Mouse (Mus musculus) stomach, postnatal 0 days (tissue): ENCODE data around the gene Dppa5a. TPM values are rescaled to one million over a fixed set of nuclear protein-coding genes. Genes with fewer than 3 reads are reported as not detected.

Experiments
- ATAC-seq: fragments of 200-750 bp; cut with Nextera tagmentation; 2 replicates; pipeline ENCODE4 v1.8.0; 2017; ENCODE audit not compliant: low FRiP score, low TSS enrichment
- DNase-seq: peaks from one replicate; pipeline ENCODE4 v3.0.0-alpha.2; 2016; ENCODE audit warnings: low spot score
- H3K27ac ChIP-seq: fragments of 300-500 bp; sonication (generic); replicated peaks from 2 replicates; pipeline ENCODE4 v1.5.1; 2014; ENCODE audit warnings: mild to moderate bottlenecking, control low read depth
- H3K27me3 ChIP-seq: fragments of 300-500 bp; sonication (generic); 2 replicates; pipeline ENCODE4 v1.6.1; 2014; ENCODE audit warnings: low read length; ENCODE audit not compliant: control insufficient read depth, insufficient read depth
- H3K36me3 ChIP-seq: fragments of 300-500 bp; sonication (generic); 2 replicates; pipeline ENCODE4 v1.6.1; 2014; ENCODE audit warnings: low read length, mixed read lengths; ENCODE audit not compliant: control insufficient read depth, insufficient read depth
- H3K4me1 ChIP-seq: fragments of 300-500 bp; sonication (generic); replicated peaks from 2 replicates; pipeline ENCODE4 v1.6.1; 2014; ENCODE audit warnings: antibody characterized with exemption; ENCODE audit not compliant: control insufficient read depth, insufficient read depth
- H3K4me2 ChIP-seq: fragments of 300-500 bp; sonication (generic); replicated peaks from 2 replicates; pipeline ENCODE4 v1.6.1; 2014; ENCODE audit warnings: low read depth, mild to moderate bottlenecking, control low read depth, moderate library complexity
- H3K4me3 ChIP-seq: fragments of 300-500 bp; sonication (generic); 2 replicates; pipeline ENCODE4 v1.5.1; 2014; ENCODE audit warnings: low read depth, low read length, control low read depth
- H3K9ac ChIP-seq: fragments of 300-500 bp; sonication (generic); 2 replicates; pipeline ENCODE4 v1.6.1; 2014; ENCODE audit warnings: mild to moderate bottlenecking, low read length, control low read depth, mixed read lengths
- H3K9me3 ChIP-seq: fragments of 300-500 bp; sonication (generic); 2 replicates; pipeline ENCODE4 v1.6.1; 2016; ENCODE audit warnings: low read length; ENCODE audit not compliant: control insufficient read depth
- CTCF ChIP-seq: IDR thresholded peaks from 2 replicates; pipeline ENCODE4 v1.5.1; 2016; ENCODE audit warnings: antibody characterized with exemption, low read depth, mild to moderate bottlenecking, moderate library complexity
- EP300 ChIP-seq: optimal IDR thresholded peaks from 2 replicates; pipeline ENCODE3; 2016; ENCODE audit warnings: antibody characterized with exemption
- WGBS: fragments of 180-500 bp; shearing (Covaris S2); extraction: QIAGEN DNeasy Blood & Tissue Kit; methylation state at CpG from one replicate; pipeline ENCODE4 v1.1.7; 2014; 5-methylcytosine and 5-hydroxymethylcytosine counted together
- polyA plus RNA-seq: library from polyadenylated mRNA; unstranded; fragments of >200 nt; fragmentation: Nextera tagmentation; extraction: Ambion mirVana; gene quantifications from 2 replicates; pipeline ENCODE4 v1.2.1, GENCODE M21; 2015

The Dppa5a gene
- polyA plus RNA-seq, 1 experiment from 2014 or later: 1.2 TPM

DNA sequence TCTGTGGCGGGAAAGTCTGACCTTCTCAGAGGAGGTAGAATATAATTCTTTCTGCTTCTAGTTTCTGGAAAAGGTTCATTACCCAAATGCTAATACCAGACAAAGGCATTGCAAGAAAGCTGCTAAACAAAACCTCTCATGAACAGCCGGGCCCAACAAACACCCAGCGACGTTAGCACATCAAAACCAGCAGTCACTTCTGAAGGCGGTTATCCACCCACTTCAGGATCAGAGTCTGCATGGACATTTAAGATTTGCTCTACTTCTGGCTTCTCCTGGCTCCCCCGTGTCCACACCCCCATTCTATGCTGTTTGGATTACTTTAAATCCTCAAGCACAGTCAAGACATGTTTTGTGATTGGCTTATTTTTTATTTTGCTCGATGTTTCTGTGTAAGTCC is 26.6 kb upstream of the Dppa5a start:
- Histone ChIP-seq H3K4me3 (no peak overlapping the region), H3K4me1 (0 out of 2 replicates have a peak, but pooled peaks cover 2% of the 10 kb centered on the region), H3K36me3 (no peaks in the 10 kb centered on the region), H3K4me2 (no peak overlapping the region), H3K9me3 (no peaks in the 10 kb centered on the region), H3K9ac (no peak overlapping the region), H3K27ac (no peak overlapping the region), H3K27me3 (no peaks in the 10 kb centered on the region)
- 65% methylated on average over 7 of the region's 7 CpGs for WGBS
- TF ChIP-seq EP300 (no peak), CTCF (no peak)
- ATAC-seq: no peak
- DNase-seq: no peak

DNA sequence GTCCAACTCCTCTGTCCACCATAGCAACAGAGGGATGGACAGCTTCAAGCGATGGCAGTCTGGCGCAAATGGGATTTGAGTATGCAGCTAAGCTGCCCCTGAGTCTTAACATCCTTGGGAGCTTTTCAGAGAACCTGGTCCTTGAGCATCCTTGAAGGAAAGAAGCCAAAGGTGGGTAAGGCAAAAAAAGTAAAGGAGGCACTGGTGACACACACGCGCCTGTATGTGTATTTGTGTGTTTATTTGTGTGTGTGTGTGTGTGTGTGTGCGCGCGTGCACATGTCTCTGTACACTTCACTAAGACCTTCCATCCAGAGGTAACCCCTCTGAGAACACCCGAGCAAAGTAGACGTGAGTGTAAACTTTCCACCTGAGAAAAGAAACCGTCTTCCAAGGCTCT is 25.8 kb upstream of the Dppa5a start:
- no peak overlapping the region for H3K9ac ChIP-seq
- TF ChIP-seq EP300 (no peak), CTCF (no peak)
- no peak for DNase-seq
- ATAC-seq: no peak
- no peaks in the 10 kb centered on the region for H3K36me3 ChIP-seq
- H3K4me1 ChIP-seq: 0 out of 2 replicates have a peak, but pooled peaks cover 2% of the 10 kb centered on the region
- WGBS: 81% methylated on average over 10 of the region's 10 CpGs
- H3K4me3 ChIP-seq: no peak overlapping the region
- H3K27me3 ChIP-seq: no peaks in the 10 kb centered on the region
- H3K27ac ChIP-seq: no peak overlapping the region
- no peaks in the 10 kb centered on the region for H3K9me3 ChIP-seq
- no peak overlapping the region for H3K4me2 ChIP-seq

DNA sequence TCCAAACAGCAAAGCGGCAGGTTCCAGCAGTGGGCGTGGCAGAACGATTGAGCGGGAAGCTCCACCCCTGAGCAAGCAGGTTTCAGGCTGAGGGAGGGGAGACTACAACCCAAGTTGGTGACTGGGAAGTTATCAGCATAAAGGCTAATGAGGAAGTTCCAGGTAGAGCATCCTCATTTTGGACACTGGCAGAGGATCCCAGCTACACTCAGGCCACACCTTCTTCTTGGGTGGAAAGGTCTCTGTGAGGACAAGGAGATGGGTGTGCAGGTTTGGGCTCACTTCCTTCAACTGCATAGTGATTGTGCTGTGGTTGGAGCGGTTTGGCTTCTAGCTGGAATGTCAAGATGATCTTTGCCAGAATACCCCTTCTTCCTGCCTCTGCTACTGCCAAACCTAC is 22.0 kb upstream of the Dppa5a start:
- no peaks in the 10 kb centered on the region for H3K36me3 ChIP-seq
- ATAC-seq (0 out of 2 replicates have a peak, but pooled peaks have one; percentile 42), DNase-seq (no peak)
- H3K4me3 ChIP-seq: no peak overlapping the region
- no peaks in the 10 kb centered on the region for H3K4me1 ChIP-seq
- WGBS: 34% methylated on average over 5 of the region's 5 CpGs
- no peaks in the 10 kb centered on the region for H3K9me3 ChIP-seq
- H3K9ac ChIP-seq: no peak overlapping the region
- H3K27me3 ChIP-seq: no peaks in the 10 kb centered on the region
- no peak overlapping the region for H3K27ac ChIP-seq
- no peak overlapping the region for H3K4me2 ChIP-seq
- TF ChIP-seq CTCF (no peak), EP300 (no peak)

DNA sequence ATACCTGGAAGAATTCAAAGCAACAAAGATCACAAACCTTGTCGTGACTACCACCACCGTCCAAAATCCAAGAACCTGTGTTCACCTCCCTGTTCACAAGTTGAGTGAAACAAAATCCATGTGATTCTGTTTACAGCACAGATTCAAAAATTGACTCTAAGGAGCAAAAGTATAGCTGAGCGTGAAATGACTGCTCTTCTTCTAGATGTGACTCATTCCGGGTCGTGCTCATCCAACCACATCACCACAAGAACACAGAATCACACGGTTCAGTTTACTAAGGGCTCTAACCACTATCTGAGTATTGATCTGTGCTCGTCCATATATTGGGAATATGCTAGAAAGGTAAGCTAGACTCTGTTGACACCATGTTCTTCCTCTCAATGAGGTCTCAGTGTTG is 19.0 kb upstream of the Dppa5a start:
- H3K27ac ChIP-seq: no peak overlapping the region
- no peak overlapping the region for H3K9ac ChIP-seq
- no peak overlapping the region for H3K4me3 ChIP-seq
- TF ChIP-seq CTCF: no peak
- no peak for TF ChIP-seq EP300
- no peaks in the 10 kb centered on the region for H3K36me3 ChIP-seq
- no peak for ATAC-seq
- H3K4me2 ChIP-seq: no peak overlapping the region
- WGBS: 85% methylated on average over 7 of the region's 7 CpGs
- DNase-seq: no peak
- H3K9me3 ChIP-seq: no peaks in the 10 kb centered on the region
- H3K27me3 ChIP-seq: no peaks in the 10 kb centered on the region
- H3K4me1 ChIP-seq: no peaks in the 10 kb centered on the region

DNA sequence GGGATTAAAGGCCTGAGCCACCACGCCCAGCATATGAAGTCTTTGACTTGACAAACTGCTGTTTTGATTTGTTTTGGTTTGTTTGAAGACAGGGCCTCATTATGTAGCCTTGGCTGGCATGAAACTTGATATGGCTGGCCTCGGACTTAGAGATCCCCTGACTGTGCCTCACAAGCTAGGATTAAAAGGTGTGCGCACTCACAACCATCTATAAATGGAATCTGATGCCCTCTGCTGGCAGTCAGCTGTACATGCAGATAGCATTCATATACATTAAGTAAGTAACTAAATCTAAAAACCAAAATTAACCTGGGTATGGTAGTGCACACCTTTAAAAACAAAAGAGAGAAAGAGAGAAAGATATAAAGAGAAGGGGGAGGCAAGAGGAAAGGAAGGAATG is 17.9 kb upstream of the Dppa5a start:
- H3K4me2 ChIP-seq: no peak overlapping the region
- no peak overlapping the region for H3K9ac ChIP-seq
- peak; percentile 23 for DNase-seq
- no peaks in the 10 kb centered on the region for H3K9me3 ChIP-seq
- WGBS: 49% methylated on average over 3 of the region's 3 CpGs
- no peaks in the 10 kb centered on the region for H3K36me3 ChIP-seq
- ATAC-seq: no peak
- TF ChIP-seq EP300: no peak
- peak; percentile 77 for TF ChIP-seq CTCF
- H3K27me3 ChIP-seq: no peaks in the 10 kb centered on the region
- H3K4me3 ChIP-seq: no peak overlapping the region
- no peak overlapping the region for H3K27ac ChIP-seq
- no peaks in the 10 kb centered on the region for H3K4me1 ChIP-seq

DNA sequence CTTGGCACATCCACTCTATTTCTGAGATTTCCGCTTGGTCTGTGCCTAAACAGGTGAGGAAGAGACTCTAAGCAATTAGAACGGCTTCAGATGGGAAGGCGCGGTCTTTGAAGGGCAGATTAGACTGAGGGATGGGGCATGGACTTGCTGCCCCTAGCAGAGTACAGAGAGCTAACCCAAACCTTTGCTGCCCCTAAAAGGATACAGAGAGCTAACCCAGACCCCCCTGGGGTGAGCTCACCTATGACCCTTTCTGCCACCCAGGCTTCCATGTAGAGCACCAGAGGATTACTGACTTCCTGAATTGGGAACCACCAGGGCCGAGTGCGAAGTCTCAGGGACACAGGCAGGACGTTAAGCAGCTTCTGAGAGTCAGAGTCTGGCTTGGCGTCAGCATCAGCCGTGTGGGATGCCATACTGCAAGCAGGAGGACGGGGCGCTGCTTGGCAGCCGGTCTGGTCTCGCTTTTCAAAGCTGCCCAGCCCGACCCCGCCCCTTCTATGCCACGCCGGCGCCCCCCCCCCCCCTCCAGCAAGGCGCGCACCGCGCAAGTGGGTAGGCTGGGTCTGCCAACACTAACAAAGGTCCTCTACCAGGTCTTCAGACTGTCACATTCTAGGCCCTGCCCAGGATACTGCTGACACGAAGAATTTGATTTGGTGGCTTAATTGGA is 10.3 kb upstream of the Dppa5a start, which contains the start of gene Ooep:
Gene Ooep, minus strand, starts transcription at position 613 of the 673 bp plus-strand sequence.
- Histone ChIP-seq H3K36me3 (no peaks in the 10 kb centered on the region), H3K4me3 (peak within 1 kb of the TSS; percentile 24; the same call in 1 of the 2 replicates), H3K9ac (0 out of 2 replicates have a peak within 1 kb of the TSS, but pooled peaks have one; percentile 14), H3K9me3 (no peaks in the 10 kb centered on the region), H3K27ac (no peak within 1 kb of the TSS; the same call in 1 of the 2 replicates), H3K4me2 (peak within 1 kb of the TSS; percentile 50), H3K27me3 (no peaks in the 10 kb centered on the region), H3K4me1 (no peaks in the 10 kb centered on the region; the same call in 1 of the 2 replicates)
- TF ChIP-seq EP300 (no peak), CTCF (peak; percentile 23; the same call in 1 of the 2 replicates)
- 6% methylated on average over 20 of the region's 23 CpGs for WGBS
- peak; percentile 47; the same call in 1 of the 2 replicates for ATAC-seq
- peak; percentile 61 for DNase-seq
